Mouse (Mus musculus) CH12.LX (cell line): Measurements from ENCODE around the gene Mea1.

Experiments used
- CHD2 ChIP-seq: IDR thresholded peaks from 2 replicates; pipeline ENCODE4 v1.6.1; 2011; ENCODE audit warnings: low read length, improper control_type of control experiment
- CTCF ChIP-seq, 2 experiments: IDR thresholded peaks in 1 of 2; conservative IDR thresholded peaks in 1 of 2; 2 replicates each; pipeline ENCODE4 v1.5.1; 2011 to 2012; ENCODE audit warnings: low read depth in 2 of 2, low read length in 2 of 2, improper control_type of control experiment in 1 of 2, inconsistent platforms in 1 of 2, mild to moderate bottlenecking in 1 of 2, moderate library complexity in 1 of 2
- EP300 ChIP-seq: IDR thresholded peaks from 2 replicates; pipeline ENCODE4 v1.6.1; 2011; ENCODE audit warnings: low read length, improper control_type of control experiment
- HCFC1 ChIP-seq: IDR thresholded peaks from 2 replicates; pipeline ENCODE4 v1.6.1; 2012; ENCODE audit warnings: low read depth, mild to moderate bottlenecking, inconsistent platforms, low read length, improper control_type of control experiment
- JUND ChIP-seq: conservative IDR thresholded peaks from 2 replicates; pipeline ENCODE4 v1.6.1; 2011; ENCODE audit warnings: low read depth, low read length, improper control_type of control experiment
- MAX ChIP-seq: IDR thresholded peaks from 2 replicates; pipeline ENCODE4 v1.6.1; 2011; ENCODE audit warnings: low read length, improper control_type of control experiment
- MXI1 ChIP-seq: IDR thresholded peaks from 2 replicates; pipeline ENCODE4 v1.6.1; 2011; ENCODE audit warnings: mild to moderate bottlenecking, low read depth, low read length, improper control_type of control experiment
- NRF1 ChIP-seq: IDR thresholded peaks from 2 replicates; pipeline ENCODE4 v1.6.1; 2014; ENCODE audit warnings: low read depth, mild to moderate bottlenecking, inconsistent platforms, low read length, improper control_type of control experiment, moderate library complexity
- POLR2A ChIP-seq: IDR thresholded peaks from 2 replicates; pipeline ENCODE4 v1.6.1; 2011; ENCODE audit warnings: low read depth, mild to moderate bottlenecking, improper control_type of control experiment, low read length
- RAD21 ChIP-seq: IDR thresholded peaks from 2 replicates; pipeline ENCODE4 v1.6.1; 2011; ENCODE audit warnings: low read depth, mild to moderate bottlenecking, low read length, improper control_type of control experiment, moderate library complexity
- TBP ChIP-seq: conservative IDR thresholded peaks from 2 replicates; pipeline ENCODE4 v1.6.1; 2011; ENCODE audit warnings: low read depth, low read length, improper control_type of control experiment
- UBTF ChIP-seq: IDR thresholded peaks from 2 replicates; pipeline ENCODE4 v1.6.1; 2012; ENCODE audit warnings: low read depth, mild to moderate bottlenecking, inconsistent platforms, low read length, improper control_type of control experiment, moderate library complexity
- USF1 ChIP-seq: IDR thresholded peaks from 2 replicates; pipeline ENCODE4 v1.6.1; 2014; ENCODE audit warnings: low read depth, mild to moderate bottlenecking, inconsistent platforms, low read length, improper control_type of control experiment

GRCm38 (mm10) chr17:46690665-46691064, 12.1 kb downstream of the Mea1 start:
- TF ChIP-seq MAX, result no peak
- TF ChIP-seq JUND, result no peak
- TF ChIP-seq POLR2A, result no peak
- no peak for TF ChIP-seq CTCF (conservative IDR thresholded peaks at IDR 0.05 in 1 of 2, IDR thresholded peaks at IDR 0.05 in 1 of 2; ENCODE audit: low read depth in 2 of 2, low read length in 2 of 2)
- no peak for TF ChIP-seq EP300
- TF ChIP-seq MXI1, result no peak
- TF ChIP-seq USF1, result no peak
- TF ChIP-seq TBP, result no peak
- no peak for TF ChIP-seq RAD21
- no peak for TF ChIP-seq CHD2
- no peak for TF ChIP-seq HCFC1
- TF ChIP-seq UBTF, result no peak
- no peak for TF ChIP-seq NRF1
